Mouse (Mus musculus) CH12.LX (cell line): ENCODE results near the gene Fbxo6. TPM values are rescaled to one million over a fixed set of nuclear protein-coding genes. Genes with fewer than 3 reads are reported as not detected.

Source experiments
- DNase-seq: peaks from one replicate; pipeline ENCODE4 v3.0.0-alpha.2; 2013; ENCODE audit errors: extremely low read depth
- H3K27ac ChIP-seq: 2 replicates; pipeline ENCODE4 v1.5.1; 2012; ENCODE audit warnings: low read depth, mild to moderate bottlenecking, control low read depth, moderate library complexity; ENCODE audit not compliant: insufficient read depth
- H3K27me3 ChIP-seq: replicated peaks from 2 replicates; pipeline ENCODE3; 2012; ENCODE audit warnings: inconsistent platforms
- H3K36me3 ChIP-seq, 2 experiments: replicated peaks in 1 of 2; 2 replicates each; pipeline versions ENCODE3 to v1.6.1; 2012; ENCODE audit warnings: inconsistent platforms in 1 of 2, low read length in 1 of 2, mild to moderate bottlenecking in 1 of 2, mixed read lengths in 1 of 2, moderate library complexity in 1 of 2; ENCODE audit not compliant: control insufficient read depth in 1 of 2, insufficient read depth in 1 of 2
- H3K4me1 ChIP-seq, 2 experiments: 2 replicates each; pipeline ENCODE4 v1.6.1; 2012; ENCODE audit warnings: inconsistent platforms in 1 of 2, moderate library complexity in 1 of 2; ENCODE audit not compliant: insufficient read depth in 2 of 2, control insufficient read depth in 1 of 2
- H3K4me2 ChIP-seq: 2 replicates; pipeline ENCODE4 v1.6.1; 2012; ENCODE audit warnings: low read depth, mild to moderate bottlenecking, control low read depth; ENCODE audit not compliant: poor library complexity, insufficient read depth, severe bottlenecking
- H3K4me3 ChIP-seq, 3 experiments: fragments of 150-350 bp in 1 of 3; sonication (generic) in 1 of 3; replicated peaks in 1 of 3; 2 replicates each; pipeline versions ENCODE3 to v1.5.1; 2011 to 2012; ENCODE audit warnings: low read depth in 2 of 3, low read length in 2 of 3, mild to moderate bottlenecking in 2 of 3, moderate library complexity in 2 of 3, control low read depth in 1 of 3, improper control_type of control experiment in 1 of 3, inconsistent platforms in 1 of 3, mixed read lengths in 1 of 3; ENCODE audit not compliant: poor library complexity in 1 of 3
- H3K79me2 ChIP-seq: replicated peaks from 2 replicates; pipeline ENCODE4 v1.6.1; 2012; ENCODE audit warnings: mild to moderate bottlenecking, moderate library complexity; ENCODE audit not compliant: control insufficient read depth, poor library complexity, insufficient read depth, severe bottlenecking; ENCODE audit errors: extremely low read depth
- H3K9ac ChIP-seq: 2 replicates; pipeline ENCODE4 v1.6.1; 2012; ENCODE audit warnings: low read depth, mild to moderate bottlenecking, control low read depth, moderate library complexity; ENCODE audit not compliant: insufficient read depth
- H3K9me3 ChIP-seq: replicated peaks from 2 replicates; pipeline ENCODE3; 2012; ENCODE audit warnings: low read length, inconsistent platforms, mixed read lengths
- BHLHE40 ChIP-seq: IDR thresholded peaks from 2 replicates; pipeline ENCODE4 v1.6.1; 2011; ENCODE audit warnings: mild to moderate bottlenecking, low read depth, low read length, improper control_type of control experiment
- CHD1 ChIP-seq: IDR thresholded peaks from 2 replicates; pipeline ENCODE4 v1.6.1; 2012; ENCODE audit warnings: low read depth, low read length, improper control_type of control experiment, inconsistent platforms
- CTCF ChIP-seq, 2 experiments: IDR thresholded peaks in 1 of 2; conservative IDR thresholded peaks in 1 of 2; 2 replicates each; pipeline ENCODE4 v1.5.1; 2011 to 2012; ENCODE audit warnings: low read depth in 2 of 2, low read length in 2 of 2, improper control_type of control experiment in 1 of 2, inconsistent platforms in 1 of 2, mild to moderate bottlenecking in 1 of 2, moderate library complexity in 1 of 2
- E2F4 ChIP-seq: IDR thresholded peaks from 2 replicates; pipeline ENCODE4 v1.6.1; 2011; ENCODE audit warnings: low read depth, low read length, improper control_type of control experiment; ENCODE audit not compliant: insufficient replicate concordance
- EP300 ChIP-seq: IDR thresholded peaks from 2 replicates; pipeline ENCODE4 v1.6.1; 2011; ENCODE audit warnings: low read length, improper control_type of control experiment
- GABPA ChIP-seq: IDR thresholded peaks from 2 replicates; pipeline ENCODE4 v1.6.1; 2012; ENCODE audit warnings: low read depth, low read length, improper control_type of control experiment, inconsistent platforms; ENCODE audit not compliant: insufficient replicate concordance
- JUND ChIP-seq: conservative IDR thresholded peaks from 2 replicates; pipeline ENCODE4 v1.6.1; 2011; ENCODE audit warnings: low read depth, low read length, improper control_type of control experiment
- MAX ChIP-seq: IDR thresholded peaks from 2 replicates; pipeline ENCODE4 v1.6.1; 2011; ENCODE audit warnings: low read length, improper control_type of control experiment
- MYC ChIP-seq: IDR thresholded peaks from 2 replicates; pipeline ENCODE4 v1.6.1; 2011; ENCODE audit warnings: low read depth, mild to moderate bottlenecking, improper control_type of control experiment, low read length
- NELFE ChIP-seq: IDR thresholded peaks from 2 replicates; pipeline ENCODE4 v1.6.1; 2011; ENCODE audit warnings: low read depth, low read length, improper control_type of control experiment
- PAX5 ChIP-seq: IDR thresholded peaks from 2 replicates; pipeline ENCODE4 v1.6.1; 2012; ENCODE audit warnings: low read length, inconsistent platforms, mixed read lengths
- RAD21 ChIP-seq: IDR thresholded peaks from 2 replicates; pipeline ENCODE4 v1.6.1; 2011; ENCODE audit warnings: low read depth, mild to moderate bottlenecking, low read length, improper control_type of control experiment, moderate library complexity
- RCOR1 ChIP-seq: conservative IDR thresholded peaks from 2 replicates; pipeline ENCODE4 v1.6.1; 2012; ENCODE audit warnings: low read depth, mild to moderate bottlenecking, inconsistent platforms, low read length, improper control_type of control experiment
- SMC3 ChIP-seq: IDR thresholded peaks from 2 replicates; pipeline ENCODE4 v1.6.1; 2011; ENCODE audit warnings: low read depth, low read length, improper control_type of control experiment
- TCF12 ChIP-seq: IDR thresholded peaks from 2 replicates; pipeline ENCODE4 v1.6.1; 2014; ENCODE audit warnings: low read depth, mild to moderate bottlenecking, inconsistent platforms, low read length, improper control_type of control experiment
- USF1 ChIP-seq: IDR thresholded peaks from 2 replicates; pipeline ENCODE4 v1.6.1; 2014; ENCODE audit warnings: low read depth, mild to moderate bottlenecking, inconsistent platforms, low read length, improper control_type of control experiment
- USF2 ChIP-seq: conservative IDR thresholded peaks from 2 replicates; pipeline ENCODE4 v1.6.1; 2011; ENCODE audit warnings: low read depth, low read length, improper control_type of control experiment
- ZKSCAN1 ChIP-seq: IDR thresholded peaks from 2 replicates; pipeline ENCODE4 v1.6.1; 2012; ENCODE audit warnings: low read depth, inconsistent platforms, low read length, improper control_type of control experiment, borderline replicate concordance
- dilution Hi-C: fragments of 300-500 bp; cut with MboI; formaldehyde crosslinking; loops from 2 replicates; pipeline ENCODE4 v1.14.3; 2020; ENCODE audit warnings: low sequenced_read_pairs; ENCODE audit not compliant: extremely low pct_unique_long_range_greater_than_20kb, extremely low pct_ligation_motif_present
- in situ Hi-C: fragments of 300-500 bp; cut with MboI; formaldehyde crosslinking; loops from 3 replicates; pipeline ENCODE4 v1.14.3; 2019; ENCODE audit warnings: low sequenced_read_pairs, low pct_ligation_motif_present, low pct_unique_long_range_greater_than_20kb, mixed read lengths
- polyA plus RNA-seq: library from polyadenylated mRNA; unstranded; fragments of >175 nt; gene quantifications from 2 replicates; pipeline ENCODE4 v1.2.1, GENCODE M21; 2012; ENCODE audit warnings: low read depth; ENCODE audit not compliant: insufficient read length
- total RNA-seq, 2 experiments: library from RNA; depleted of rRNA; stranded (reverse); fragments of 300-350 nt in 1 of 2; fragments of >200 nt in 1 of 2; gene quantifications; 2 replicates each; pipeline ENCODE4 v1.2.3; 2012 to 2014

Gene Fbxo6
- total and polyA plus RNA-seq, 3 experiments, result 20.8 to 32.5 (median 25.7) TPM

- no peak for TF ChIP-seq BHLHE40
- TF ChIP-seq PAX5, result no peak
- no peak for TF ChIP-seq ZKSCAN1
- TF ChIP-seq RCOR1, result no peak
- TF ChIP-seq NELFE, result no peak
- no peak for TF ChIP-seq TCF12
- TF ChIP-seq EP300, result no peak
- no peak for TF ChIP-seq SMC3
- no peak for TF ChIP-seq CHD1
- TF ChIP-seq CTCF (conservative IDR thresholded peaks at IDR 0.05 in 1 of 2, IDR thresholded peaks at IDR 0.05 in 1 of 2; ENCODE audit: low read depth in 2 of 2, low read length in 2 of 2), result no peak
- TF ChIP-seq JUND, result no peak
- TF ChIP-seq GABPA, result no peak
- no peak for TF ChIP-seq RAD21
- no peak for TF ChIP-seq USF2
- no peak for TF ChIP-seq MAX
- TF ChIP-seq MYC, result no peak
- no peak for TF ChIP-seq USF1
- in situ Hi-C loops (loop anchor here (10.0 to 25.0 kb wide), 2 partner anchors 204 to 454 kb away; partner anchors contain the start of gene Masp2), dilution Hi-C loops (no loop called here)
- Histone ChIP-seq H3K79me2 (no peaks in the 10 kb centered on the region; the same call in 1 of the 2 replicates), H3K9ac (peak overlapping the region; percentile 79), H3K9me3 (no peaks in the 10 kb centered on the region), H3K4me1 (peaks cover 5 to 9% of the 10 kb centered on the region in 2 experiments), H3K4me2 (peak overlapping the region; percentile 84), H3K4me3 (peak overlapping the region; percentile 57 to 98 (median 62)), H3K27ac (no peak overlapping the region), H3K27me3 (peaks cover 44% of the 10 kb centered on the region), H3K36me3 (peaks cover 18 to 19% of the 10 kb centered on the region in 2 experiments)
- no peak for DNase-seq
Measured at GRCm38 (mm10) chr4:148158436-148159348, 6.8 kb upstream of the Fbxo6 start.

GRCm38 (mm10) chr4:148154982-148155381 is 3.0 kb upstream of the Fbxo6 start:
- DNase-seq, result peak; percentile 28
- Histone ChIP-seq H3K9me3 (no peaks in the 10 kb centered on the region), H3K4me2 (no peak overlapping the region), H3K9ac (no peak overlapping the region), H3K36me3 (peaks cover 18 to 23% of the 10 kb centered on the region in 2 experiments), H3K79me2 (no peaks in the 10 kb centered on the region; the same call in 1 of the 2 replicates), H3K4me3 (no peak overlapping the region), H3K27ac (no peak overlapping the region), H3K27me3 (peaks cover 13% of the 10 kb centered on the region), H3K4me1 (peaks cover 5 to 14% of the 10 kb centered on the region in 2 experiments)
- dilution Hi-C loops, result no loop called here
- TF ChIP-seq E2F4 (no peak), SMC3 (peak; percentile 24; the same call in 1 of the 2 replicates), MAX (no peak), CTCF (conservative IDR thresholded peaks at IDR 0.05 in 1 of 2, IDR thresholded peaks at IDR 0.05 in 1 of 2; ENCODE audit: low read depth in 2 of 2, low read length in 2 of 2) (peak; percentile 42 to 54; a peak in 3 of 4 replicates), EP300 (no peak), RCOR1 (no peak)
- in situ Hi-C loops, result loop anchor here (5.0 to 25.0 kb wide), 3 partner anchors 38 to 457 kb away; partner anchors contain the start of gene Masp2
